Mouse (Mus musculus) common myeloid progenitor, adult 5-6 weeks (primary cell): ENCODE results near the gene Traf7. TPM values are rescaled to one million over a fixed set of nuclear protein-coding genes. Genes with fewer than 3 reads are reported as not detected.

Experiments
- ATAC-seq: replicated peaks from 2 replicates; pipeline ENCODE4 v1.8.0; 2016; ENCODE audit warnings: low read depth, mild to moderate bottlenecking, moderate TSS enrichment, inconsistent platforms; ENCODE audit not compliant: poor library complexity, severe bottlenecking
- total RNA-seq: library from RNA; stranded (forward); fragments of 200-1000, 187-1606 nt; gene quantifications from 2 replicates; pipeline ENCODE4 v1.2.3, GENCODE M21; 2017

The Traf7 gene
- total RNA-seq, 1 experiment from 2014 or later: 60.5 TPM

DNA sequence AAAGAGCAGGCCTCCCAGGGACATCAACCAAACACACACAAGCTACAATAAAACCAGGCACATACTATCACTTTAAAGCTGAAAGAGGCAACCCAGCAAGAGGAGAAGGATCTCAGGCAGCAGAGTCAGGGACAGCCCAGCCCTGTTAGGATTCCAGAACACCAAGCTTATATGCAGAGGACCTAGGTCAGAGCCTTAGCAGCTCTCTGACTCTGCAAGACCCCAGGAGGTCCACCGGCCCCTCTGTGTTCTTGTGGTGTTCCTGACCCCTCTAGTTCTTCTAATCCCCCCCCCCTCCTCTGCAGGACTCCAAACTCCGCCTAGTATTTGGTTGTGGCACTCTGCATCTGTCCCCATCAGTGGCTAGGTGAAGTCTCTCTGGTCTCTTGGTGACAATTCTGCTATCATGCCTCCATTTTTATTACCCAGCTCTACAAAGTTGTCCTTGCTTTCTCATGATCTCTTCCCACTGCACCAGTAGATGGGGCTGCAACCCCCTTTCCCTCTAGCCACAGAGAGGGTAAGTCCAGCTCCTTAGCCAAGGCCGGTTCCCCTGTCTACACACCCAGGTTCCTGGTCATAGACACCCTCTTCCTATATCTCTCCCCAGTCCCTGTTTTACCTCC lies 47.4 kb downstream of the Traf7 start:
- ATAC-seq: no peak

DNA sequence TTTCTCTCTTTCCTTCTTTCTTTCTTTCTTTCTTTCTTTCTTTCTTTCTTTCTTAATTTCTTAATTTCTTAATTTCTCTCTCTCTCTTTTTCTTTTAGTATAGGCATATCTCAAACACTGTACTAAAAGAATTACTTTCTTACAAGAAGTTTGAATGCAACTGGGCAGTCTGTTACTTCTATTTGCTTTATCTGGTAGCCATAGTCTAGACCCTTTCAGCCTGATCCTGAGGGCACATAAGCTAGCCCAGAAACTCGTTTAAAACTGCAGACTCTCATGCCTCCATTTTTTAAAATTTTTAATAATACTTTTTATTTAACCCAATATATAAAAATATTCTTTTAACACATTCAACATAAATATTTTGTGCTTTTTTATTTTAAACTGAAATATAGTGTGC lies 48.3 kb downstream of the Traf7 start:
- ATAC-seq: no peak

DNA sequence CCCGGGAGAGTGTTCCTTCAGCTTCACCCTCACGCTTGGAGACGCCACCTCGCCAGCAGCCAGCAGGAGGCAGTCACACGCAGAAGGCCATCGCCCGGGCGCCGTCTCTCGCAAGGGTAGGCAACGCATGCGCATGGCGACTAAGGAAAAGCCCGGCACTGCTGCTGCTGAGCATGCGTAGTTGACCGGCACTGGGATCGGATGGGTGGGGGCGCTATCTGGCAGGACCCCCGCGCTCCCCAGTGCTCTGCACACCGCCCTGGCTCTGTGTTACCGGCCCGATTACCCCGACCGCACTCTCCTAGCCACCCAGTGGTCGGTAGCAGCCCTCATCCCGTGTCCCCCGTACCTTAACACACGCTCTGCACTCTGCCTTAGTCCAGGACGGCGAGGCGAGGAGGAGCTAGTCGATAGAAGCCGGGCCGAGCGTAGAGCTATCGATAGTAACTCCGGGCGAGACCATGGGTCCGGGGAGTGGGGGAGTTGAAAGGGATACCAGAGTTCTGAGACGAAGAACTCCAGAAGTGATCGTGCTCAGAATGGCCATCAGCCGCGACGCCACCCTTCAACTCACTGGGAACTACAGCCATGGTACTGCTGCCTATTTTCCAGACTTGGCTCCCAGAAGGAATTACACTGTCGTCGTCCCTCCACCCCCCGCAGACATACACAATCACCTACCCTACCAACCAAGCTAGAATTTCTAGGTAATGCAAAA lies 48.9 kb downstream of the Traf7 start, which contains the start of gene Mlst8:
TSS of gene Mlst8 (minus strand) at position 416 of the 718 bp plus-strand sequence.
- ATAC-seq: peak; percentile 93

DNA sequence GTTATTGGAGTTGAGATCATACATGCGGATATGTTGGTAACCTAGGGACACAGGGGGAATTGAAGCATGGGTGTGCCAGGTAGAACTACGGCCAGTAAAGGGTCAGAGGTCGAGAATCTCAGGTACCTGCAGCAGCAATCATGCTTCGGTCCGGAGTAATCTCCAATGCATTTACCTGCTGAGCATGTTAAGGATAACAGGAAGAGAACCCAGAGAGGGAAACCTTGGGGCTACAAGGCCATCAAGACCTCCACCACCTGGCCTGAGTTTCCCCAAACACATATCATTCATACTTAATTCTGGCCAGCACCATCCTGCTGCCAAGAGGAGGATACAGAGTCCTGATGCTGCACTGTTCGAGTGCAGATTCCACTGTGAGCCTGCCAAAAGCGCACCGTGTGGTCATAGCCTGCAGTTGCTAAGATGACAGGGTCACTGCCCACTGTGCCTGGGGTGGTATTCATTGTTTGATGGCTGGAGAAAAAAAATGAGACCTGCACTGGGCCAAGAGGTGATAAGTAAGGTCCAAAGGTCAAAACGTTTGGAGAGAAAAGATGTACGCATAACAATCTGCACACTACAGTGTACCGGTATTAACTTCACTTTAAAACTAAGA lies 49.6 kb downstream of the Traf7 start:
- ATAC-seq: no peak

DNA sequence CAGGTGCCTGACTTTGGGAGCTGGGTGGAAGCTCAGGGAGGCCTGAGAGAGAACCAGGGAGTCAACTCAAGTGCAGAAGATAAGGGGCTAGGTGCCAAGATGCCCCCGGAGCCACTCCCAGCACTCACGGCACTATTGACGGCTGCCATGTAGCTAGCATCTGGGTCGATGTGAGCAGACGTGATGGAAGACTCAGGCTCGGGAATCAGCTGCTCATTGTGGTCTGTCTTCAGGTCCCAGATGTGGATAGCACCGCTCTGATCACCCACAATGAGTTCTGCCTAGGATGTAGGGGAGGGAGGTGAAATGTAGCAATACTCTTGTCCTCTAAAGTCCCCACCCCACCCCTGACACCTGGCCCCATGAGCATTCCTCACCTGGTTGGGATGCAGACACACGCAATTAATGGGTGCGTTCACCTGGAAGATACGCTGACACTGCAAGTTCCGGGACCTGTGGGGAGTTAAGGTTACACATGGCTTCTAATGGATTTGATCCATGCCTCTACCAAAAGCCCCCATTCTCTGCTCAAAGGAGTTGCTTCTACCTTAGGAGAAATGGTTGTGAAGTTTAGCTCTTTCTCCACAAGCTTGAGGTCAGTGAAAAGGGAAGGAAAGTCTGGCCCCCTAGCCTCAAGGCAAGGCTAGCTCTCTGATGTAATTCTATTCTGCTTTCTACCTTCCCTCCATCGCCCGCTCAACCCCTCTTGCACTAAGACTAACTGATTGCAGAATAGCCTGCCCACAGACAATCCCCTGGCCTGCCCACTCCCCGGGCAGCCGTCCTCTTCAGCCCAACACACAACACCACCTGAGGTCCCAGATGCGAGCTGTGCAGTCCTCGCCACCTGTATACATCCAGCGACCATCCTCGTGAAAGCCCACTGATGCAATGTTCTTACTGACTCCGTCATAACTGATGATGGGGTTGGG lies 50.4 kb downstream of the Traf7 start:
- ATAC-seq: no peak

DNA sequence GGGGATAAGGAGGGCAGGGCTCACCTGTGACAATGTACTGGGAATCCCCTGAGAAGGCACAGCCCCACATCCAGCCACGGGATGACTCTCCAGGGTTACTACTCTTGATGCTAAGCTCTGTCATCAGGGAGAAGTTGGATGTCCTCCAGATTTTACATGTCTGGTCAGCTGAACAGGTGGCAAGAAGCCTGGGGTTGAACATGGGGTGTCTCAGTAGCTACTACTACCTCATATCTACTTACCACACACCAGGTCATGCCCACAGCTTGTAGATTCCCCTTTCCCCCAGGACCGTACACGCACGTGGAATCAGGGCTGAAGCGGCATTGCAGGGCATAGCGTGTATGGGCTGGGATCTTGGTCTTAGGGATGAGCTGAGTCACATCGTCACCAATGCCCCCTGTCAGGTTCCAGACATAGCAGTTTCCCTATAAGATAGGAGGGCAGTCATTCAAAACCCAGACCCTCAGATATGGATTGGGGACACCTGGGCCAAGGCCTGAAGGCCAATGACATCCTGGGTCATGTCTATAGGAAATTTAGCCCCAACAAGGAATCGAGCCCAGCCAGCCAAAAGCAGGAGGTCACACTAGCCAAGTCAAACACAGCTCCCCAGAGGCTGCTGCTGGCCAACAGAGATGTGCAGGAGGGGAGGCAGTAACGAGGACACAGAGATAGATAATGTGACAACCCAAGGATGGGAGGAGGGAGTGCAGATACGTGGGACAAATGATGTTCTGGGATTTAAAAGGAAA lies 51.5 kb downstream of the Traf7 start:
- no peak for ATAC-seq

DNA sequence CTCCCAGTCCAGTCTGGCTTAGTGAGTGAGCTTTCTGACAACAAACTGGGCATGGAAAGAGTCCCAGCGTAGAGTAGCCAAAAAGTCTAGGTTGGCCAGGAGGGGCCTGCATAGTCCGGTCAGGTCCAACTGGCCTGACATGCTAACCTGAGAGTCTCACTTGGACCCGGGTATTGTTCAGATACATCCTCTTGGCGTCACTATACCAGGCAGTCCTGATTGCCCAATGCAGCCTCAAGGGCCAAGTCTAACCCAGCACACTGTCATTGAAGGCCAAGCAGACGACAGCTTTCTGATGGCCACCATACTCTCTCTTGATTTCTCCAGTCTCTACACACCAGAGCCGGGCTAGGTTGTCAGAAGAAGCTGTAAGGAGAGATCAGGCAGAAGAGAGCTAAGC lies 52.2 kb downstream of the Traf7 start:
- no peak for ATAC-seq

DNA sequence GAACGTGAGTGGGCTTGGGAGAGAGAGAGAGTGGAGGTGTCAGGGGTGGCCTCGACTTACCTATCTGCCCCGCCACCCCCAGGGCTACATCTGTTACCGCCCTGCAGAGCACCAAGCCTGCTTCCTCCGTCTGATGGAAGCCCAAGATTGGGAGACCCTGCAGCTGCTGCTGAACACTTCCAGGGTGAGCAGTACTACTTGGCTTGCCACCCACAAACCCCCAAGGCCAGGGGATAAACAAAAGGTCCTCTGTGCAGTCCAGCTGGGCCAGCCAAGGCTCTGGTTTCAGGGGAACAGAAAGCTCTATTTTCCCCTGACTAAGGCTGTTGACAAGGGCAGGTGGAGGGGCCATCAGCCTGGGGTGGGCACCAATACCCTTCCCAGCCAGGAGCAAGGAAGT lies 53.2 kb downstream of the Traf7 start:
- ATAC-seq: no peak

DNA sequence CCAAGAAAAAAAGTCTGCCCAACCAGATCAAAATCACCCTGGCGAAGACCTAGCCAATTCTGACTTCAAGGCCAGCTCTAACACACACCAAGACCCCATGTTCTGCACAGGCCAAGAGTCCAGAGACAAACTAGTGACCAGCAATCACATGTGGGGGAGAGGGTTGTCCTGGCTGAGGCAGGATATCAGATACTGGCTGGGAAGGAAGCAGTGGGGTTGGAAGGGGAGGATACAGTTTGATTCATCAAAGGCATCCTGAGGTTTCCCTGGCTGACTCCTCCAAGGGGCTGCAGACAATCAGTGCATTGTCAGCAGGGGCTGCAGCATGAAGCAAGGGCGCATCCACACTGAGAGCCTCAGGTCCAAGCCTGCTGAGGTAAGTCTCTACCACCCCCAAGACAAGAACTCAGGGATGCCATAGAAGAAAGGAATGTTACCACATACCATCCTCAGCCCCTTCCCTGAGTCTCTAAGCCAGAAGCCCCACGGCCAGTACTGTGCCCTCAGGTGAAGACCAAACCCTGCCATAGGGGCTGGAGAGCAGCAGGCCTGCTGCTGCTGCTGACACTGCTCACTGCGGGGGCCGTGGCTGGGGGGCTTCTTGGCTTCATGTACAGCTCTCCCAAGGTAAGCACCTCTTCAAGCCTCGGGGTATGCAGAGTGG lies 54.0 kb downstream of the Traf7 start, which contains the start of gene Bricd5:
TSS of gene Bricd5 (plus strand) at position 273 of the 664 bp plus-strand sequence.
- ATAC-seq: no peak

DNA sequence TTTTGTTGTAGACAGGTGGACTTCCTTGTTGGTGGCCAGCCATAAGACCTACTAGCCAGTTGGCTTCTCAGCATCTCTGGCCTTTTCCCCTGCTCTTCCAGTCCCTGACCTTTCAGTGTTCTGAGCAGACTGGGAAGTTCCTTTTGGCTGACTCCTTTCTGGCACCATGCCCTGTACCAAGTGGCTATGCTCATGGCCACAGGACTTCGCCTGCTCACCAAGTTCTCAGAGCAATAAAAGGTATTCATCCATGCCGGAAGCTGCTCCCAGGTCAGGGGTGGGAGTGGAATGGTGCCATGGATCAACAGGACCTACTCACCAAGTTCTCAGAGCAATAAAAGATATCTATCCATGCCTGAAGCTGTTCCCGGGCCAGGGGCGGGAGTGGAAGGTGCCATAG lies 55.2 kb downstream of the Traf7 start:
- no peak for ATAC-seq

DNA sequence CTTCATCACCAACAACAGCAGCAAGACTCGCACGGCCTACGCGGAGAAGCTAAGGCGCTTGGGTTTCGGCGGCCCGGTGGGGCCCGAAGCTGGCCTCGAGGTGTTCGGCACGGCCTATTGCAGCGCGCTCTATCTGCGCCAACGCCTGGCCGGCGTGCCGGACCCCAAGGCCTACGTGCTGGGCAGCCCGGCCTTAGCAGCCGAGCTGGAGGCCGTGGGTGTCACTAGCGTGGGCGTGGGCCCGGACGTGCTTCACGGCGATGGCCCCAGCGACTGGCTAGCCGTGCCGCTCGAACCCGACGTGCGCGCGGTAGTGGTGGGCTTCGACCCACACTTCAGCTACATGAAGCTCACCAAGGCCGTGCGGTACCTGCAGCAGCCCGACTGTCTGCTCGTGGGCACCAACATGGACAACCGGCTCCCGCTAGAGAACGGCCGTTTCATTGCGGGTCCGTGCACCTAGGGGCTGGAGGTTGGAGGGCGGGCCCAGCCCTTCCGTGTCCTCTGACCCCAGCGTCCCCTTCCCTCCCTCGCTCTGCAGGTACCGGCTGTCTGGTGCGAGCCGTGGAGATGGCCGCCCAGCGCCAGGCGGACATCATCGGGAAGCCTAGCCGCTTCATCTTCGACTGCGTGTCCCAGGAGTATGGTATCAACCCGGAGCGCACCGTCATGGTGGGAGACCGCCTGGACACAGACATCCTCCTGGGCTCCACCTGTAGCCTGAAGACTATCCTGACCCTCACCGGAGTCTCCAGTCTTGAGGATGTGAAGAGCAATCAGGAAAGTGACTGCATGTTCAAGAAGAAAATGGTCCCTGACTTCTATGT lies 56.8 kb downstream of the Traf7 start:
- ATAC-seq: no peak

DNA sequence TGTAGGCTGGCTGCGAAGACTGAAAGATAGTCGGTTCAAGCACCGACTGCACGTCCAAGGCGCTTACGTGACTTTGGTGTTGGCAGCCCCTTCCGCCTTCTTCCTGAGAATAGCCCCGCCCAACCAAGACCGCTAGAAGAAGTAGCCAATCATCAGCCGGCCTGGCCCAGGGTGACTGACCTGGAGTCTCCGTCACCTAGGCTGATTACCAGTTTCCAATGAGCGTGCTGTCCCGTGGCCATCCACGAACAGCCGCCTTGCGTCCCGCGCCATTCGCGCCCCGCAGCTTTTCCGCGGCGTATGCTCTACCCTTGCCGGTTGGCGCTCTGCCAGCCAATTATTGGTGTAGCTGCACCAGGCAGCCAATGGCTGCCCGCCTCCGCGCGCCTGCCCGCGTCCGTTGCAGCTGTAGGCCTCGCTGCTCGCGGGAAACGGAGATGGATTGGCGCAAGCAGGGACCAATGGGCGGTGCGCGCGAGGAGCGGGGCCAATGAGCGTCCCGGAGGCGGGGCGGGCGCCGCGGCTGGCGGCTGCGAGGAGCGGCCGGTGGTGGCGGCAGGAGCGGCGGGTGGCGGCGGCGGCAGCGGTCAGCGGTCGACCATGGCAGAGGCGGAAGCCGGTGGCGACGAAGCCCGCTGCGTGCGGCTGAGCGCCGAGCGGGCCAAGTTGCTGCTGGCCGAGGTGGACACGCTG lies 57.7 kb downstream of the Traf7 start, which contains the start of the genes E4f1 and Pgp:
TSS of gene E4f1 (minus strand) at position 404 of the 693 bp plus-strand sequence.
TSS of gene Pgp (plus strand) at position 483 of the 693 bp plus-strand sequence.
- ATAC-seq: peak; percentile 94

DNA sequence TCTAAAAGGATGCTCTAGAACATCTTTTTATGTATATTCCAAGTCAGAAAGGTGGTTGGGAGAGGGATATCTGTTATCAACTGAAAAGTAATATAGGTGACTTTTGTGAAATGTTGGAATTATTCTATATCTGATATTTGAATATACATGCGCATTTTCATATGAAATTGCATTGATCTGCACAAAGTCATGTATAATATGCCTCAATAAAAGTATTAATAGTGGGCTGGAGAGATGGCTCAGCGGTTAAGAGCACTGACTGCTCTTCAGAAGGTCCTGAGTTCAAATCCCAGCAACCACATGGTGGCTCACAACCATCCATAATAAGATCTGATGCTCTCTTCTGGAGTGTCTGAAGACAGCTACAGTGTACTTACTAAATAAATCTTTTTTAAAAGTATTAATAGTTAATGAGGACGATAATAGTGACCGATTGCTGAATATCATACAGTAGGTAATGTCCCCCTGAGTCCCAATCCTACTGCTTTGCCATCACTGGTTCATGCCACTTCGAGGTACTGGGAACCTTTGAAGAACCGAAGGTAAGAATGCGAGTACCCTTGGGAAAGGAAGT lies 58.3 kb downstream of the Traf7 start:
- ATAC-seq: no peak

DNA sequence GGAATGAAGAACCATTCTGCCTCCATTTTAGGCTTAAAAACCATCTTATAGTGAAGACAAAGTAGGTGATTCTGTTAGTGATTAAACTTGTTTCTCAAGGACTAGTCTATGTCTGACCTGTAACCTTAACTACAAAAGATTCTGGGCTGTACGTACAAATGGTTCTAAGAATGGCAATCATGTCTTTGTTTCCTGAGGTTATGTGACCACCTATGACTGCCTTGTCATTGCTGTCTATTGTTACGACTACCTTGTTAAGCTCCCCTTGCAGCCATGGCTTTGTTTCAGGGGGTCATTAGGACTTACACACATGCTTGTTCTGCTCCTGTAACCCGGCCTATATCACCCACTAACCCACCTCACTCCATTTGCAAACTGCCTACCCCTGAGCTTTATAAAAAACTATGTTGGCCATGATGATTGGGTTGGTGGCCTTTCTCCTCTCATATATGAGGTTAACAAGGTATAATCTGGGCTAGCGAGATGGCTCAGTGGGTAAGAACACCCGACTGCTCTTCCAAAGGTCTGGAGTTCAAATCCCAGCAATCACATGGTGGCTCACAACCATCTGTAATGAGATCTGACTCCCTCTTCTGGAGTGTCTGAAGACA lies 59.0 kb downstream of the Traf7 start:
- ATAC-seq: no peak

DNA sequence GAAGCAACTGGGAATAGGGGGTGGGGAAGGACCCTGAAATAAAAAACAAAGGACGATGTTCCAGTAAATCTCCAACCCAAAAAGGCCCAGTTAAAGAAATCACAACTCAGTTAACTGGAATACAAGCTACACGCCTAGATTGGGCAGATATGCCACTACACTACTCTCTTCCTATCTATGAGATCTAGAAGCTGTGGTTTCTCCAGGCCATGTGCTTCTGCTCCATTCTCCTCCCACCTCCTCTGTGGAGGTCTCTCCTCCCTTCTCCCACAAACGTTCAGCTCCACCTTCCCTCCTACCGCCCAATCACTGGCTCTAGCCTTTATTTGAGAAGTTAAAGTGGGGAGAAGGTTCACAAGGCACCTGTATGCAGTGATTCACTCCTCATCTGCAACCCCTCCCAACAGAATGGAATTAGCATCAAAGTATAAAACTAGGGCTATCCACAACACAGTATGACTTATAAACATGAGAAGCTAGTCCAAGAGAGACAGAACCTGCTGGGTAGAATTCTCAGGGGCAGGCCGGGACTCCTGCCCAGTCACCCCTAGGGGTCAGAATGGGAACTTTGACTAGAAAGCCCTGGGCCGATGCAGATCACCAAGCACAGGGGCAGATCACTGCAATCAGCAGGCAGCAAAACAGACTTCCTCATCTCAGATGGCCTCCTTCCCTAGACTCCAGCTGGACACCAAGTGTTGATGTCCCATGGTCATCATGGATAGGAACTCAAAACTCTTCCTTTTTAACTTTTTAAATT lies 64.2 kb downstream of the Traf7 start:
- peak; percentile 85 for ATAC-seq

DNA sequence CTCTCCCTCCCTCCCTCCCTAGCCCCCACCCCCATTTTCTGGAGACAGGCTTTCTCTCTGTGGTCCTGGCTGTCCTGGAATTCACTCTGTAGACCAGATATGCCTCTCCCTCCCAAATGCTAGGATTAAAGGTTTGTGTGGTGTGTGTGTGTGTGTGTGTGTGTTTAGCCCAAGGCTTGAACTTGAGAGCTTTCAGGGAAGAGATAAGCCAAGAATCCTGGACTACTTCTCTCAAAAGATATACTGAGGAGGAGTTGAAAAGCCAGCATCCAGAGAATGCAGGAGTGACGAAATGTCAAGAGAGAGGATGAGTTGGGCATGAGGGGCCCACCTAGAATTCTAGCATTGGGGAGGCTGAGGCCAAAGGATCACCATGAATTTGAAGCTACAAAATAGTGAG lies 64.8 kb downstream of the Traf7 start:
- no peak for ATAC-seq
